13 mouse cellular contexts compared by ENCODE assay signal in the genomic region with DNA sequence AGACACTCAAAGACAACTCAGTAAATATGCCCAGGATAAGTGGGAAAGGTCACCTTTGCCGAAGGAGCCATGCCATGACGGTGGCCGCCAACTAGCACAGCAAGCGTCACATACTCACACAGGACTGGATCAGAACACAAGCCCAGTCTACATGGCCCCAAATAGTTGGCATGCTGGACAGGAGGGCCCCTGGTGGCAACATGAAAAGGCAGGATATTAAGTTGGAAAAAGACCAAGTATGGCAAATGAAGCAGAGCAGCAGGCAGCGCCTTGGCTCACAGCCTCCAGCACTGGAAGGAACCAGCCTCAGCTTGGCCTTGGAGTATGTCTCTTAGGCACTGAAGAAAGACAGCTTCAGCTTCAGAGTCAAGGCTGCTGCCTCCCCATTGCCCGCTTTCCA. TPM values are rescaled to one million over a fixed set of nuclear protein-coding genes. Genes with fewer than 3 reads are reported as not detected.
DNase-seq lines count a peak whose midpoint lies in the region; ATAC-seq and TF ChIP-seq lines count a peak whose summit lies in the region.
"Had no signal": no experiment of that assay in that cellular context is flagged by ENCODE, and none has a peak within 500 bp of the region (broad histone marks: within the 10 kb centered on the region; RNA-seq: fewer than 3 reads in every experiment).

No protein-coding gene starts in this region.

- no peaks in the 10 kb centered on the region for H3K9me3 ChIP-seq in kidney, embryonic 15.5 days (replicated peaks)
- H3K9me3 ChIP-seq in hindbrain, embryonic 16.5 days (ENCODE audit: control insufficient read depth, low read length) = no peaks in the 10 kb centered on the region
- H3K9me3 ChIP-seq: lung, embryonic 15.5 days; neural tube, embryonic 13.5 days had no signal

- DNase-seq in adrenal gland, postnatal 14 days = peak; percentile 46
- no peak for DNase-seq in adrenal gland, postnatal 36 days
- peak; percentile 66 for DNase-seq in kidney, adult 2 months
- DNase-seq in cerebellum, adult 11 months = peak; percentile 31
- DNase-seq in embryo, embryonic 11 days = no peak
- DNase-seq in heart, postnatal 14 days = no peak
- DNase-seq: thymus, postnatal 36 days had no signal

- no peak overlapping the region for H3K4me2 ChIP-seq in kidney, embryonic 15.5 days
- H3K4me2 ChIP-seq in hindbrain, embryonic 16.5 days (ENCODE audit: low read length) = no peak overlapping the region
- H3K4me2 ChIP-seq: heart, embryonic 11.5 days; lung, embryonic 15.5 days; neural tube, embryonic 13.5 days had no signal

- intact Hi-C loops in heart, postnatal 14 days (cut with DNase I) = no loop called here

- no peak overlapping the region for H3K4me3 ChIP-seq in kidney, adult 2 months (ENCODE audit: insufficient read depth, low read depth, low read length)
- no peak overlapping the region for H3K4me3 ChIP-seq in kidney, embryonic 15.5 days (replicated peaks)
- H3K4me3 ChIP-seq in hindbrain, embryonic 16.5 days (ENCODE audit: low read length) = no peak overlapping the region
- H3K4me3 ChIP-seq: layer of hippocampus, adult 2 months; lung, embryonic 15.5 days; neural tube, embryonic 13.5 days had no signal

- peaks cover 10% of the 10 kb centered on the region for H3K4me1 ChIP-seq in kidney, adult 2 months (ENCODE audit: control insufficient read depth, insufficient read depth, low read length)
- 0 out of 2 replicates have a peak, but pooled peaks cover 5% of the 10 kb centered on the region for H3K4me1 ChIP-seq in kidney, embryonic 15.5 days
- peaks cover 9% of the 10 kb centered on the region; the same call in 1 of the 2 replicates for H3K4me1 ChIP-seq in hindbrain, embryonic 16.5 days (ENCODE audit: control insufficient read depth, insufficient read depth, low read depth, low read length)
- H3K4me1 ChIP-seq: lung, embryonic 15.5 days had no signal

- H3K27me3 ChIP-seq in kidney, adult 2 months (replicated peaks; ENCODE audit: control insufficient read depth, insufficient read depth, low read length) = no peaks in the 10 kb centered on the region
- H3K27me3 ChIP-seq in kidney, embryonic 15.5 days = no peaks in the 10 kb centered on the region
- no peaks in the 10 kb centered on the region for H3K27me3 ChIP-seq in hindbrain, embryonic 16.5 days (replicated peaks; ENCODE audit: control insufficient read depth, insufficient read depth, low read length)
- H3K27me3 ChIP-seq: lung, embryonic 15.5 days; neural tube, embryonic 13.5 days had no signal

- no peak overlapping the region for H3K9ac ChIP-seq in kidney, embryonic 15.5 days
- H3K9ac ChIP-seq in hindbrain, embryonic 16.5 days (ENCODE audit: low read depth, low read length) = no peak overlapping the region
- H3K9ac ChIP-seq: lung, embryonic 15.5 days; neural tube, embryonic 13.5 days had no signal

- H3K36me3 ChIP-seq in kidney, adult 2 months (ENCODE audit: control insufficient read depth, insufficient read depth, low read length) = no peaks in the 10 kb centered on the region
- no peaks in the 10 kb centered on the region for H3K36me3 ChIP-seq in kidney, embryonic 15.5 days
- H3K36me3 ChIP-seq in hindbrain, embryonic 16.5 days (ENCODE audit: control insufficient read depth, insufficient read depth, low read length) = no peaks in the 10 kb centered on the region
- H3K36me3 ChIP-seq: lung, embryonic 15.5 days; neural tube, embryonic 13.5 days had no signal

- 68% methylated on average over 6 of the region's 6 CpGs for WGBS in kidney, adult 2 months
- 89% methylated on average over 6 of the region's 6 CpGs for WGBS in kidney, embryonic 15.5 days
- 66% methylated on average over 6 of the region's 6 CpGs for WGBS in hindbrain, embryonic 16.5 days

- no peak; the same call in 1 of the 2 replicates for TF ChIP-seq CTCF in kidney, adult 2 months (conservative IDR thresholded peaks at IDR 0.05; ENCODE audit: insufficient read depth, insufficient read length, low read depth, low read length)

- TF ChIP-seq POLR2A in kidney, adult 2 months (IDR thresholded peaks at IDR 0.05; ENCODE audit: low read depth, low read length) = no peak

- ATAC-seq in kidney, embryonic 15.5 days (replicated peaks; ENCODE audit: low FRiP score) = no peak
- ATAC-seq in hindbrain, embryonic 16.5 days = peak; percentile 34; the same call in 1 of the 2 replicates

- 0 out of 2 replicates have a peak overlapping the region, but pooled peaks have one; percentile 29 for H3K27ac ChIP-seq in kidney, adult 2 months (ENCODE audit: insufficient read depth, low read depth, low read length)
- no peak overlapping the region for H3K27ac ChIP-seq in kidney, embryonic 15.5 days
- H3K27ac ChIP-seq in hindbrain, embryonic 16.5 days (ENCODE audit: low read depth, low read length) = peak overlapping the region; percentile 34; the same call in 1 of the 2 replicates
- H3K27ac ChIP-seq: layer of hippocampus, adult 2 months; lung, embryonic 15.5 days; neural tube, embryonic 13.5 days had no signal

RNA-seq across cellular contexts. Expression of gene Mrpl46, which starts 30.5 kb away (rescaled TPM):
- 40.3 and 47.7 TPM in 2 replicates for total RNA-seq in adrenal gland, postnatal 14 days (2021)
- 10 to 100 TPM; 37.2 to 41.0 TPM for total RNA-seq in adrenal gland, postnatal 36 days (2021)
- polyA plus RNA-seq in kidney, adult 2 months (2012; rRNA removed) = 33.7 and 36.5 TPM in 2 replicates
- 64.9 and 67.7 TPM in 2 replicates for polyA plus RNA-seq in kidney, embryonic 15.5 days (2015; fragmentation: Nextera tagmentation; extraction: Ambion mirVana)
- polyA plus RNA-seq in hindbrain, embryonic 16.5 days (2015; fragmentation: Nextera tagmentation; extraction: Ambion mirVana) = 58.0 and 61.4 TPM in 2 replicates
- 10 to 100 TPM; 42.8 to 48.3 TPM for total RNA-seq in heart, postnatal 14 days (2021)

RNA-seq across cellular contexts. Expression of gene Mrps11, which starts 30.9 kb away (rescaled TPM):
- total RNA-seq in adrenal gland, postnatal 14 days (2021) = 85.6 and 91.2 TPM in 2 replicates
- total RNA-seq in adrenal gland, postnatal 36 days (2021) = 100 to 1,000 TPM in 1 of 2 experiments, 10 to 100 TPM in 1; 95.7 to 122 TPM
- 60.6 and 69.4 TPM in 2 replicates for polyA plus RNA-seq in kidney, adult 2 months (2012; rRNA removed)
- polyA plus RNA-seq in kidney, embryonic 15.5 days (2015; fragmentation: Nextera tagmentation; extraction: Ambion mirVana) = 73.8 and 80.9 TPM in 2 replicates
- 72.1 and 73.1 TPM in 2 replicates for polyA plus RNA-seq in hindbrain, embryonic 16.5 days (2015; fragmentation: Nextera tagmentation; extraction: Ambion mirVana)
- total RNA-seq in heart, postnatal 14 days (2021) = 10 to 100 TPM; 45.1 to 46.0 TPM

RNA-seq across cellular contexts. Expression of gene Det1, which starts 33.3 kb away (rescaled TPM):
- total RNA-seq in adrenal gland, postnatal 14 days (2021) = 11.4 and 14.5 TPM in 2 replicates
- total RNA-seq in adrenal gland, postnatal 36 days (2021) = 10 to 100 TPM; 11.5 to 15.5 TPM
- polyA plus RNA-seq in kidney, adult 2 months (2012; rRNA removed) = 10.6 and 11.2 TPM in 2 replicates
- polyA plus RNA-seq in kidney, embryonic 15.5 days (2015; fragmentation: Nextera tagmentation; extraction: Ambion mirVana) = 18.5 and 19.1 TPM in 2 replicates
- polyA plus RNA-seq in hindbrain, embryonic 16.5 days (2015; fragmentation: Nextera tagmentation; extraction: Ambion mirVana) = 9.9 and 12.1 TPM in 2 replicates
- total RNA-seq in heart, postnatal 14 days (2021) = 1 to 10 TPM; 8.6 to 9.9 TPM

Comparison
In these comparisons a context has a peak if more than half of its experiments do, and no peak if none do; other contexts are left out.
1. DNase-seq: peak in adrenal gland, postnatal 14 days (single experiment), kidney, adult 2 months (single experiment) and cerebellum, adult 11 months (single experiment); none in adrenal gland, postnatal 36 days (0 of 2), embryo, embryonic 11 days (single experiment) and heart, postnatal 14 days (0 of 2).